Mouse (Mus musculus) G1E (cell line): ENCODE measurements around the gene Calr. TPM values are rescaled to one million over a fixed set of nuclear protein-coding genes. Genes with fewer than 3 reads are reported as not detected.
A peak's percentile ranks its signal among the peaks of the same experiment; 100 is the strongest.

Experiments
- ATAC-seq: 2 replicates; pipeline ENCODE4 v1.8.0; 2016; ENCODE audit warnings: mild to moderate bottlenecking; ENCODE audit not compliant: insufficient number of reproducible peaks, poor library complexity, low FRiP score, severe bottlenecking; ENCODE audit errors: extremely low read depth
- DNase-seq: peaks from one replicate; pipeline ENCODE4 v3.0.0; 2012; ENCODE audit warnings: low spot score
- H3K27me3 ChIP-seq: 2 replicates; pipeline ENCODE4 v1.6.1; 2012; ENCODE audit warnings: mild to moderate bottlenecking, low read length, inconsistent platforms; ENCODE audit not compliant: insufficient read depth
- H3K36me3 ChIP-seq: replicated peaks from 2 replicates; pipeline ENCODE3; 2012; ENCODE audit warnings: mild to moderate bottlenecking, inconsistent platforms
- H3K4me1 ChIP-seq: 2 replicates; pipeline ENCODE4 v1.6.1; 2012; ENCODE audit warnings: low read depth, low read length, inconsistent platforms, mixed read lengths; ENCODE audit not compliant: insufficient read depth
- H3K4me3 ChIP-seq: 2 replicates; pipeline ENCODE4 v1.5.1; 2012; ENCODE audit warnings: low read depth, mild to moderate bottlenecking, inconsistent platforms, low read length, moderate library complexity, mixed read lengths
- H3K9me3 ChIP-seq: replicated peaks from 2 replicates; pipeline ENCODE4 v1.6.1; 2012; ENCODE audit warnings: inconsistent platforms
- CTCF ChIP-seq: IDR thresholded peaks from 2 replicates; pipeline ENCODE4 v1.5.1; 2012; ENCODE audit warnings: low read depth, low read length, inconsistent platforms, mixed read lengths
- GATA1 ChIP-seq: IDR thresholded peaks from 2 replicates; pipeline ENCODE4 v1.6.1; 2012; ENCODE audit warnings: borderline replicate concordance, low read length, inconsistent platforms, mixed read lengths
- GATA2 ChIP-seq: IDR thresholded peaks from 2 replicates; pipeline ENCODE4 v1.6.1; 2012; ENCODE audit warnings: low read depth, low read length, inconsistent platforms, borderline replicate concordance
- POLR2AphosphoS5 ChIP-seq: IDR thresholded peaks from 2 replicates; pipeline ENCODE4 v1.6.1; 2012; ENCODE audit warnings: low read depth, low read length, inconsistent platforms; ENCODE audit not compliant: insufficient replicate concordance
- TAL1 ChIP-seq: conservative IDR thresholded peaks from 2 replicates; pipeline ENCODE4 v1.6.1; 2012; ENCODE audit warnings: low read depth, low read length, inconsistent platforms, mixed read lengths
- polyA plus RNA-seq: library from polyadenylated mRNA; stranded (reverse); fragments of >175 nt; gene quantifications from 2 replicates; pipeline ENCODE4 v1.2.3, GENCODE M21; 2012
- total RNA-seq, 2 experiments: library from RNA; stranded (forward) in 1 of 2; stranded (reverse) in 1 of 2; fragments of 200-1000 nt in 1 of 2; fragments of >200 nt in 1 of 2; fragmentation: Nextera tagmentation in 1 of 2; gene quantifications; 2 replicates each; pipeline ENCODE4 v1.2.3; 2014 to 2017

Calr gene
- total and polyA plus RNA-seq, 3 experiments: 253 to 954 (median 435) TPM

DNA sequence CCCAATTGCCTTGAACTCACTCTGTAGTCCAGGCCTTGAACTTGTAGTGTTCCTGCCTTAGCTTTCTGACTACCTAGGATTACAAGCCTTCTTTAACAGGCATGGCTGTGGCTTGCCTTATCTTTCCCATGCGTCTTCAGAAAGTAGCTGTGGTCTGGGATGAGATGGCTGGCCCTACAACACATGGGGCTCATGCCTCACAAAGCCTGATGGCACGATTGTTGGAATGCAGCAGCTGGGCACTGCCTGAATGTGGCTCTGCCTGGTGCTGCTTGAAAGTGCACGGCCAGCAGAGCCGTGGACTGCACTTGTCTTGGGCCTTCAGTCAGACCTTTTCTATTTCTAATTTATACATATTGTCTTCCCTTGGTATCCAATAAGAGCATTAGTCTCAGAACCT is 38.0 kb upstream of the Calr start:
- Histone ChIP-seq H3K27me3 (no peaks in the 10 kb centered on the region), H3K9me3 (no peaks in the 10 kb centered on the region), H3K4me1 (peaks cover 27% of the 10 kb centered on the region), H3K36me3 (peaks cover 90% of the 10 kb centered on the region), H3K4me3 (no peak overlapping the region)
- TF ChIP-seq TAL1: no peak
- TF ChIP-seq GATA1: no peak
- no peak for TF ChIP-seq CTCF
- no peak for TF ChIP-seq GATA2
- DNase-seq (no peak), ATAC-seq (no peak)

DNA sequence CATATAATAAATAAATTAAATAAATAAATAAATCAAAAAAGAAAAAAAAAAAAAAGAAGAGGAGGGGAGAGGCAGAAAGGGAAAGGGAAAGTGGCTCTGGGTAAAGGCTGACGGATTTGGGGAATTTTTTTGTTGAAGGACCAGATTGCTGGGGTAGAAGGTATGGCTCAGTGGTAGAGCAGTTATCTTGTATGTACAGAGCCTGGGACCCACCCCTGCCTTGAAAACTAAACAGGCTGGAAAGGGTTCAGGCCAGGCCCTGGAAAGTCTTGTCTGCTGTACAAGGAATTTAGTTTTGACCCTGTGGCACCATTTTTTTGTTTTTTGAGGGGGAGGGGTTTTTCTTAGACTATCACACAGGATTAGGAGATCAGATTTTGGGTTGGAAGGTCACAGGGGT is 32.2 kb upstream of the Calr start:
- H3K36me3 ChIP-seq: peaks cover 83% of the 10 kb centered on the region

DNA sequence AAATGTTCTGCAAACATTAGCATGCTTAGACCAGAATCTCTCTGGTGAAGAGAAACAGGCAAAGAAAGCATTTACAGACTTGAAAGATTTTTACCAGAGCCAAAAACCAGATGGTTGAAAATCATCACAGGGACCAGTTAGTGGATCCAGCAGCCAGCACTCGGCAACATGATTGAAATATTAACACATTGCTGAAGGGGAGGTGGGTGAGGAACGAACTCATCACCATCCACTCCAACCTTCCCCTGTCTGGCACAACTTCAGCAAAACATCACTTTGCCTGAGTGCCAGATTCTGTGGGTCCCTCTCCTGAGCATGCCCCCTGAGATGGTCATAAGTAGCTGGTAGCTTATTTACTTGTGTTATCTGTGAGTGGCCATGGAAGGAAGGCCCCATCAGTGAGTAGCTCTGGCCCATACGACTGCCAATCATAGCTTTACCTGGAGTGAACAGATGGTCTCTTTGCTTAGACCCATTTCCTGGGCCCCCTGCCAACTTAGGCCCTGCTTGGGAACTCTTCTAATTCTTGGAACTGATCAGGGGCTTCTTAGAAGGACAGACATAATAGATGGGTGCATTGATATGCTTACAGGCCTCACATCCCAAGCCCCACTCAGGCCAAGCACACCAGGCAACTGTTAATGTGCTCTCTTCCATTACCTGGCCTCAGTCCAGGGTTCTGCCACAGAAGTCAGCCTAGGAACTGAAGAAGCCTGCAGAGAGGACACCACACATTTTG is 30.7 kb upstream of the Calr start:
- TF ChIP-seq GATA1: no peak
- TF ChIP-seq CTCF: no peak
- TF ChIP-seq TAL1: no peak
- TF ChIP-seq GATA2: no peak
- TF ChIP-seq POLR2AphosphoS5: no peak
- Histone ChIP-seq H3K4me1 (peaks cover 57% of the 10 kb centered on the region), H3K9me3 (no peaks in the 10 kb centered on the region), H3K4me3 (no peak overlapping the region; the same call in 1 of the 2 replicates), H3K36me3 (peaks cover 82% of the 10 kb centered on the region), H3K27me3 (no peaks in the 10 kb centered on the region)
- DNase-seq (no peak), ATAC-seq (peak; percentile 19; the same call in 1 of the 2 replicates)

More for the DNA sequence above, 32.2 kb upstream of the Calr start:
- H3K4me1 ChIP-seq: peaks cover 49% of the 10 kb centered on the region
- DNase-seq (no peak), ATAC-seq (no peak)
- TF ChIP-seq GATA2 (no peak), POLR2AphosphoS5 (no peak), CTCF (no peak), GATA1 (no peak), TAL1 (no peak)
- H3K9me3 ChIP-seq: no peaks in the 10 kb centered on the region
- no peak overlapping the region for H3K4me3 ChIP-seq
- no peaks in the 10 kb centered on the region for H3K27me3 ChIP-seq

DNA sequence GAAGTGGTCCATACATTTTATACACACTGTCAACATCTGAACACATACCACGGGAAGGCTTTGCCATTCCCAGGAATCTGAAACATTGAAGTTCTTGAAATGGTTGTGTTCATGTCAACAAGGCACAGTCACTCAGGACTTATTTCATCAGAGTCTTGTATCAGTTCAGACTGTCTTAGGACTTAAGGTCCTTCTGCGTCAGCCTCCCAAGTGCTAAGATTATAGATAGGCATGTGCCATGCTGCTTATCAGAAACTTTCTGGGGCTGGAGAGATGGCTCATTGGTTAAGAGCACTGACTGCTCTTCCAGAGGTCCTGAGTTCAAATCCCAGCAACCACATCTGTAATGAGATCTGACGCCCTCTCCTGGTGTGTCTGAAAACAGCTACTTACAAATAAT is 27.6 kb upstream of the Calr start:
- Histone ChIP-seq H3K4me3 (no peak overlapping the region; the same call in 1 of the 2 replicates), H3K4me1 (peaks cover 68% of the 10 kb centered on the region), H3K36me3 (peaks cover 75% of the 10 kb centered on the region), H3K27me3 (no peaks in the 10 kb centered on the region), H3K9me3 (no peaks in the 10 kb centered on the region)
- DNase-seq: no peak
- TF ChIP-seq TAL1 (no peak), GATA2 (no peak), GATA1 (no peak), CTCF (no peak), POLR2AphosphoS5 (no peak)
- ATAC-seq: peak; percentile 36; the same call in 1 of the 2 replicates

DNA sequence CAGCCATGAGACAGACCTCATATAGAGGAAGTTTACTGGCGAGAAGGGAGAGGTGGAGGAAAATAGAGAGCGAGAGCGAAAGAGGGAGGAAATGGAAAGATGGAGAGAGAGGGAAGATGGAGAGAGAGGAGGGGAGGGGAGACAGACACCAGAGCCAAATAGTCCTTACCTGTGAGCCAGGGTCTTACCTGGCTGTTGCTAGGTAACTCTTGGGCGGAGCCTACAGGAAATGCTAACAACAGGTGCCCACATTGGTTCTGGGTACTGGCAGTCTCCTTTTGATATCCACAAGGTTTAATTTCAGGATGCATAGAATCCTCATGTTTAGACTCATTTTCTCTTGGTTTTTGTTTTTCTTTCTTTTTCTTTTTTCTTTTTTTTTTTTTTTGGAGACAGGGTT is 26.3 kb upstream of the Calr start:
- H3K9me3 ChIP-seq: no peaks in the 10 kb centered on the region
- peaks cover 78% of the 10 kb centered on the region for H3K36me3 ChIP-seq
- TF ChIP-seq POLR2AphosphoS5: no peak
- no peak for TF ChIP-seq GATA1
- TF ChIP-seq CTCF: no peak
- no peak for TF ChIP-seq TAL1
- no peak for TF ChIP-seq GATA2
- peak overlapping the region; percentile 73 for H3K4me3 ChIP-seq
- peaks cover 72% of the 10 kb centered on the region for H3K4me1 ChIP-seq
- no peaks in the 10 kb centered on the region for H3K27me3 ChIP-seq
- DNase-seq (no peak), ATAC-seq (no peak)

DNA sequence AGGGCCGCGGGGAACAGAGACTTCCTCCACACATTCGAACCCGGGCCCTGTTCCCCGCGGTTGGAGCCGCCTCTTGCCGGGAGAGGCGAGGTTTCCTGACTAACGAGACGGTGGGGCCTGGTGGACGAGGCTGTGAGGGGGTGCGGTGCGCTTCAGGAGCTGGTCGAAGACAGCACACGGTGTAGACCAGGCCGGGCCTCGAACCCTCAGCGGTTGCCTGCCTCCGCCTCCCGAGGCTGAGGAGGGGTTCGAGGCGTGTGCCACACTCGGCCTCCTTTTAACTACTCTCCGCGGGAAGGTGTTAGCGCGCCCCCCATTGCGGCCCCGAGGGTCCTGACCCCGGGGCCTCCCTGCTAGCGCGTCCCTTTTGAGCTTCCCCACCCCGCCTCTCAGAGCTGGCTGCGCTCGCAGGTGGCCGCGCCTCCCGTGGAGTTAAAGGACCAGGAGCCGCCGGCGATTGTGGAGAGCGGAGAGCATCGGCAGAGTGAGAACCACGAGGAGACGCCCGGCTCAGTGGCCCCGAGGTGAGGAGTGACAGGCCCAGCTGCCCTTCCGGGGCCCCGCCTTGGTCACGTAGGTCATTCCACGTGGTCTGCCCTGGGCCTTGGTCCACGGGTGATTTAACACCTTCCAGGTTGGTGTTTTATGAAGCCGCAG is 25.7 kb upstream of the Calr start:
- no peaks in the 10 kb centered on the region for H3K9me3 ChIP-seq
- no peak; the same call in 1 of the 2 replicates for TF ChIP-seq POLR2AphosphoS5
- H3K4me3 ChIP-seq: peak overlapping the region; percentile 73
- H3K36me3 ChIP-seq: peaks cover 79% of the 10 kb centered on the region
- ATAC-seq (no peak), DNase-seq (peak; percentile 25)
- no peaks in the 10 kb centered on the region for H3K27me3 ChIP-seq
- H3K4me1 ChIP-seq: peaks cover 72% of the 10 kb centered on the region
